Comparison of ENCODE assay signal across 8 mouse cellular contexts in the genomic region with DNA sequence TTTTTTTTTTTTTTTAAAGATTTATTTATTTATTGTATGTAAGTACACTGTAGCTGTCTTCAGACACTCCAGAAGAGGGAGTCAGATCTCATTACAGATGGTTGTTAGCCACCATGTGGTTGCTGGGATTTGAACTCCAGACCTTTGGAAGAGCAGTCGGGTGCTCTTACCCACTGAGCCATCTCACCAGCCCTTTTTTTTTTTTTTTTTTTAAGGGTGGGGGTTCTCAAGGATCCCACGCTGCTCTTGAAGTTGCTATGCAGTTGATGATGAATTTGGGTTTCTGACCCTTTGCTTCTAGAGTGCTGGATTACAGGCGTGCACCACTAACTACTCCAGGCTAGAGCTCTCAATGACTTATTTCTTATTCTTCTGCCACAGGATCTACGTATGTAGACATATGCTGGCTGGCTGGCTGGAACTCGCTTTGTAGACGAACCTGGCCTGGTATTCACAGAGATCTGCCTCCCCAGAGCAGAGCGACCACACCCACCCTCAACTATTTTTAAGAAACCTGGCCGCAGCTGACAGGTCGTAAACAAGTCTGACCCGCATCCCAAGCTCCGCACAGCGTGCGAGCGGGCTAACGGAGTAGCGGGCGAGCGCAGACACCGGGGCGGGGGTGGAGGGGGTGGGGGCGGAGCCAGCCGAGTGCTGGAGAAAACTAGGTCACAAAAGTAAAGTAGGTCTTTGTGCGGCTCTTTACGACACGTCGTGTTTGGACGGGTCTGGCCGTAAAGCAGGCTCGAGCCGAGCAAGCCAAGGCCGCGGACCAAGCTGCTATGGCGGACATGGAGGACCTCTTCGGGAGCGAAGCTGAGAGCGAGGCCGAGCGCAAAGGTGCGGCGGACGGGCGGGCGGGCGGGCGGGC. TPM values are rescaled to one million over a fixed set of nuclear protein-coding genes. Genes with fewer than 3 reads are reported as not detected.
A peak's percentile ranks its signal among the peaks of the same experiment; 100 is the strongest.
DNase-seq lines count a peak whose midpoint lies in the region; ATAC-seq and TF ChIP-seq lines count a peak whose summit lies in the region.

A gene (plus strand): TSS at position 729 of the 871 bp plus-strand sequence.

- TF ChIP-seq EP300 in ES-Bruce4 (IDR thresholded peaks at IDR 0.05; ENCODE audit: insufficient read depth, low read depth, low read length), result no peak

- ATAC-seq in cerebellum, adult (ENCODE audit: insufficient number of reproducible peaks, low FRiP score, low TSS enrichment), result peak; percentile 83
- ATAC-seq in forebrain, embryonic 14.5 days, result peak; percentile 95
- ATAC-seq in neutrophil, adult 5-6 weeks (ENCODE audit: extremely low read depth, insufficient number of reproducible peaks, low FRiP score, poor library complexity, severe bottlenecking), result peak; percentile 93

- TF ChIP-seq CTCF in ES-Bruce4 (IDR thresholded peaks at IDR 0.05; ENCODE audit: low read depth, low read length), result no peak
- TF ChIP-seq CTCF in lung, adult 2 months (IDR thresholded peaks at IDR 0.05; ENCODE audit: insufficient read depth, low read length), result no peak

- peaks cover 1% of the 10 kb centered on the region for H3K4me1 ChIP-seq in ES-Bruce4 (ENCODE audit: control insufficient read depth, insufficient read depth, low read length)
- H3K4me1 ChIP-seq in forebrain, embryonic 14.5 days (ENCODE audit: control insufficient read depth, insufficient read depth, low read length), result peaks cover 12% of the 10 kb centered on the region
- H3K4me1 ChIP-seq in lung, adult 2 months (ENCODE audit: control insufficient read depth, insufficient read depth, low read length), result peaks cover 3% of the 10 kb centered on the region; the same call in 1 of the 2 replicates

- intact Hi-C loops in heart, postnatal 25 days (cut with DNase I), result loop anchor here (2.0 to 5.0 kb wide), 2 partner anchors 30 to 76 kb away; a partner anchor contains a TSS

- H3K27ac ChIP-seq in ES-Bruce4 (ENCODE audit: insufficient read depth, low read length), result peak within 1 kb of the TSS; percentile 83
- peak within 1 kb of the TSS; percentile 85 for H3K27ac ChIP-seq in forebrain, embryonic 14.5 days (ENCODE audit: low read depth, low read length)

- peak within 1 kb of the TSS; percentile 81 for H3K9ac ChIP-seq in ES-Bruce4 (ENCODE audit: low read depth, poor library complexity, severe bottlenecking)
- peak within 1 kb of the TSS; percentile 86 for H3K9ac ChIP-seq in forebrain, embryonic 14.5 days (ENCODE audit: low read length)

- H3K36me3 ChIP-seq in ES-Bruce4 (ENCODE audit: control insufficient read depth, insufficient read depth, low read length, poor library complexity, severe bottlenecking), result peaks cover 7% of the 10 kb centered on the region
- H3K36me3 ChIP-seq in forebrain, embryonic 14.5 days (ENCODE audit: control insufficient read depth, insufficient read depth, low read length), result peaks cover 13% of the 10 kb centered on the region

- peak; percentile 36 for TF ChIP-seq POLR2A in ES-Bruce4 (IDR thresholded peaks at IDR 0.05; ENCODE audit: insufficient read depth, low read length)
- peak; percentile 55; the same call in 1 of the 2 replicates for TF ChIP-seq POLR2A in lung, adult 2 months (IDR thresholded peaks at IDR 0.05; ENCODE audit: borderline replicate concordance, extremely low read depth, low read depth, low read length)

- WGBS in forebrain, embryonic 14.5 days, result under 1% methylated on average over 44 of the region's 45 CpGs
- WGBS in lung, adult 2 months, result under 1% methylated on average over 45 of the region's 45 CpGs

- peak within 1 kb of the TSS; percentile 84 for H3K4me2 ChIP-seq in forebrain, embryonic 14.5 days (ENCODE audit: low read length)

- DNase-seq in forebrain, embryonic 14.5 days (ENCODE audit: low spot score), result peak; percentile 97
- peak; percentile 76 for DNase-seq in heart, postnatal 25 days (ENCODE audit: low spot score)
- peak; percentile 83 to 96 for DNase-seq in layer of hippocampus, adult 18-20 months (ENCODE audit: low spot score in 2 of 2)
- DNase-seq in lung, adult 2 months, result peak; percentile 81
- DNase-seq in thymus, adult 18-20 months, result peak; percentile 78 to 87

- peak within 1 kb of the TSS; percentile 79 for H3K4me3 ChIP-seq in ES-Bruce4 (ENCODE audit: low read depth, low read length)
- H3K4me3 ChIP-seq in forebrain, embryonic 14.5 days (ENCODE audit: low read depth, low read length), result peak within 1 kb of the TSS; percentile 73
- H3K4me3 ChIP-seq in lung, adult 2 months (replicated peaks; ENCODE audit: extremely low read depth, low read depth, low read length), result peak within 1 kb of the TSS; percentile 73

- H3K9me3 ChIP-seq in ES-Bruce4 (replicated peaks; ENCODE audit: control insufficient read depth, insufficient read depth, low read length, poor library complexity, severe bottlenecking), result no peaks in the 10 kb centered on the region
- H3K9me3 ChIP-seq in forebrain, embryonic 14.5 days (replicated peaks; ENCODE audit: control insufficient read depth, low read length), result no peaks in the 10 kb centered on the region

- no peaks in the 10 kb centered on the region for H3K27me3 ChIP-seq in ES-Bruce4 (ENCODE audit: control insufficient read depth, insufficient read depth, low read length, poor library complexity, severe bottlenecking)
- H3K27me3 ChIP-seq in forebrain, embryonic 14.5 days (replicated peaks; ENCODE audit: control insufficient read depth, insufficient read depth, low read length), result no peaks in the 10 kb centered on the region

RNA-seq across cellular contexts. Expression of the gene that starts here (rescaled TPM):
- polyA plus RNA-seq in ES-Bruce4 (2011; ENCODE audit: insufficient read depth, insufficient read length, low read depth, missing spikeins), result 56.3 and 57.7 TPM in 2 replicates
- 34.1 and 39.7 TPM in 2 replicates for polyA plus RNA-seq in forebrain, embryonic 14.5 days (2014; fragmentation: Nextera tagmentation; extraction: Ambion mirVana)
- total RNA-seq in heart, postnatal 25 days (2021), result 10 to 100 TPM; 12.0 to 20.6 TPM
- 10 to 100 TPM; 22.9 to 23.2 TPM for total RNA-seq in layer of hippocampus, adult 18-20 months (2021)
- polyA plus RNA-seq in lung, adult 2 months (2012; rRNA removed), result 2.5 and 4.1 TPM in 2 replicates
- 21.4 and 22.9 TPM in 2 replicates for total RNA-seq in neutrophil, adult 5-6 weeks (2017)

Comparison
In these comparisons a context has a peak if more than half of its experiments do, and no peak if none do; other contexts are left out.
1. Peak in every context shown above with its lines: DNase-seq, ATAC-seq, H3K4me3 ChIP-seq and H3K27ac ChIP-seq.